Mouse (Mus musculus) thymus, postnatal 36 days (tissue): ENCODE measurements around the gene Syde2.
A peak's percentile ranks its signal among the peaks of the same experiment; 100 is the strongest.
"Not testable (repeated sequence)": the region's sequence is repeated elsewhere in the genome, so short reads cannot be mapped to it uniquely, and the experiment has no call there.

ENCODE experiments used
- DNase-seq, 2 experiments: peaks; one replicate each; pipeline ENCODE4 v3.0.0; 2022; ENCODE audit warnings: mixed read lengths in 2 of 2

Syde2 gene

DNA sequence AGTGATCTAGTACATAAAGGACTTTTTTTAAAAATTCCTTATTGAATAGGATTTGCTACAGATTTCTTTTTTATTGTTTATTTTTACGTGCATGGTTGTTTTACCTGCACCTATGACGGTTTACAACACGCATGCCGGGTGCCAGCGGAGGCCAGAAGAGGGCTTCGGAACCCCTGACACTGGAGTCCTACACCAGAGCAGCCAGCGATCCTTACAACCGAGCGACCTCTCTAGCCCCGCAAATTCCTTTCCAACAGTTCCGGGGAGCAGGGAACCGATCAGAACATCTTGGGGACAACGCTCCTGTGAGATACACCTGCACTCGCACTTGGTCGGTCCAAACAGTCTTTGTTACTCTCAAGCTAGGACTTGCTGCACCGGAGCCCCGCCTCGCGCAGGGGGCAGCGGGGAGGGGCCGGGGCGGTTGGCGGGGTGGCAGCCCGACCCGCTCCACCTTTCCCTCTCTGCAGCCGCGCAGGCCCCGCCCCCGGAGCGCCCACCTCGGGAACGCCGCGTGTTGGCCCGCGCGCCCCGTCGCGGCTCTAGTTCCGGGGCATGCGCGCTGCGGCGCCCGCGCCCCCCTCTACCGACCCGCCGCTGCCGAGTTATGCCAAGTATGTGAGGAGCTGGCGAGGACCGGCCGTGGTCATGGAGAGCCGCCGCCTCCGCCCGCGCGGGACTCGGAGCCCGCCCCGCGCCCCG, at the start of gene Syde2:
TSS of gene Syde2 (plus strand) at position 603 of the 702 bp plus-strand sequence.
- peak; percentile 89 to 91 for DNase-seq

DNA sequence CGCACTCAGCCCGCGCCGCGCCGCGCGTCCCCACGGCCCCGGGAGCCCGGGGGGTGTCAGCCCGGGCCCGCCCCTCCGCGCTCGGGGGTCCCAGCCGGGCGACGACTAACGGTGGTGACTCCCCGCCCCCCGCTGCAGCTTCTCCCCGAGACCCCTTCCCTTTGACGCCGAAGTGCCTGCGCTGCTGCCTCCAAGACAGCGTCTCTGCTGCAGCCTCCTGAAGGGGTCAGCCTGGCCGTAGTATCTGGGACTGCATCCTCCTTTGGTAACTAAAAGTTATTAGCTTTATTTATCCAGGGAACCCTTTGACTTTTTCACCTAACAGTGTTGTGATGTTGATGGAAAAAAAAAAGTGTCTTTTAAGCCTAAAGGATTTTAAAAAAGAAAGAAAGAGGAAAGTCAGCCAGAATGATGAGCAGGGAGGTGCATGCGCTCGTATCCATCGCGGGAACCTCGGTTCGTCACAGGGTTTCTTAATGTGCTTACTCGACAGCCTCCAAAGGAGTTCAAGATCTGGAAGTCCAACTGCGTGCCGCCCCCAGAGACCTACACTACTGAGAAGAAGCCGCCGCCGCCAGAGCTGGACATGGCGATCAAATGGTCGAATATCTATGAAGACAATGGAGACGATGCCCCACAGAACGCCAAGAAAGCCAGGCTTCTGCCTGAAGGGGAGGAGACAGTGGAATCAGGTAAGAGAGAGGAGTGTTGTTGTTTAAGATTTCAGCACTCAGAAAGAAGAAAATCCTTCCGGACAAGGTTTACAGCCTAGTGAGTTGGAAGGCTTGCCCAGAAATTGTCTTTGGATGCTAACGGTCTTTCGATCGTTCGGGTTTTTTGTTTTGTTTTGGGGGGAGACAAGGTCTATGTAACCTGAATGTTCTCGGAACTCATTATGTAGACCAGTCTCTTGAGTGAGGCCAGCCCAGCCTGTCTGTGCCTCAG, 49.0 kb upstream of the Syde2 start:
- DNase-seq, result peak in 1 of 2 experiments; percentile 57

- DNase-seq, result no peak
Measured at GRCm38 (mm10) chr3:145939402-145939801, 48.3 kb upstream of the Syde2 start.

GRCm38 (mm10) chr3:145939971-145940370, 47.7 kb upstream of the Syde2 start:
- no peak for DNase-seq

GRCm38 (mm10) chr3:145941971-145942370, 45.7 kb upstream of the Syde2 start:
- DNase-seq, result peak; percentile 47 to 55

GRCm38 (mm10) chr3:145944348-145944747, 43.3 kb upstream of the Syde2 start:
- DNase-seq, result no peak

- no peak for DNase-seq
Measured at GRCm38 (mm10) chr3:145945904-145946303, 41.8 kb upstream of the Syde2 start.

DNA sequence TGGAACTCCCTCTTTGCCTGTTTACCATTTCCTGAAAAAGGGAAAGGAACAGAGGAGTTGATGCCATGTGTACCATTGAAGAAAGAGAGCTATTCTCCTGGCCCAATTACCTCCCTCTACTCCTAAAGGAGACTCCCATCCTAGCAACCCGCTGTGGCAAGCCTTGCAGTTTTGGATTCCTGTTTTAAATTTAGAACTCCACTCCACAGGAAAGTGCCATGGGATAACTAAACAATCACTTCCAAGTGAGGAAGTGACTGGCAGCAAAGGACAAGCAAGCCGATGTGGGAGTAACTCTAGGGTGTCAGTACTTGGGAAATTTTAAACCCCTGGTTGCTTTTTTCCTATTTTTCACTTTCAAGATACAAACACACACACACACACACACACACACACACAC, 41.0 kb upstream of the Syde2 start:
- DNase-seq, result no peak

GRCm38 (mm10) chr3:145947539-145948204, 40.0 kb upstream of the Syde2 start:
- DNase-seq, result no peak

DNA sequence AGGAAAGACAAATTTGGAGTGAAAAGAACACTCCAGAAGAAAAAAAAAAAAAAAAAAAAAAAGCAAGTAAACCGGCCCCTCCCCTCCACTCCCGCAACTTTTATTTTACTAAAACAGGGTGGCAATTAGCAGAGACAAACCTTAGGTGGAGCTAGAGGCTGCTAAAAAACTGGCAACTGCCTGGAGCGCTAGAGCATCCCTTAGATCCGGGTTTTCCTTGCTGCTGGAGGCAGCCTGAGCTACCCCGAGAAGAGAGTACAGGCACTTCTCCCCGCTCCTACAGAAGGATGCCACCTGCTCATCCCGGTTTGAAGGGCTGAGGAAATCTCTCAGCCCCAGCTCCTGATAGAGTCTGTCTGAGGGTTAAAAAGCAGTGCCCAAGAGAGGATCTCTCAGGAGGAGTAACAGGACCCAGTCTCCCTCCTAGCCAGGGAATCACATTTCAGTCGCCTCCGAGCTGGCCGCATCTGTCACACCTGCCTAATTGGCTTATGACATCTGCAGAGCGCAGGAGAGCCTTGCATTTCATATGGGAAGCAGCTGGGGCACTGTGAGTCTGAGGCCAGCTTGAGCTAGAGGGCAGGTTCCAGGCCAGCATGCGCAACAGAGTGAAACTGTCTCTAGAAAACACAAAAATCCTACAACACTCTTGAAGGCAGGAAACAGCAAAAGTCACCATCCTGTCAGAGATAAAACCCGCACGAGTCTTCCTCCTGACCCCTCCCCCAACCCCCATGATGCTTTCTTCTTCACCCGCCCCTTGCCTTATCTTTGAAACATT, 37.4 kb upstream of the Syde2 start:
- peak; percentile 19 to 36 for DNase-seq

- DNase-seq, result no peak
Measured at GRCm38 (mm10) chr3:145950815-145951130, 36.9 kb upstream of the Syde2 start.

DNA sequence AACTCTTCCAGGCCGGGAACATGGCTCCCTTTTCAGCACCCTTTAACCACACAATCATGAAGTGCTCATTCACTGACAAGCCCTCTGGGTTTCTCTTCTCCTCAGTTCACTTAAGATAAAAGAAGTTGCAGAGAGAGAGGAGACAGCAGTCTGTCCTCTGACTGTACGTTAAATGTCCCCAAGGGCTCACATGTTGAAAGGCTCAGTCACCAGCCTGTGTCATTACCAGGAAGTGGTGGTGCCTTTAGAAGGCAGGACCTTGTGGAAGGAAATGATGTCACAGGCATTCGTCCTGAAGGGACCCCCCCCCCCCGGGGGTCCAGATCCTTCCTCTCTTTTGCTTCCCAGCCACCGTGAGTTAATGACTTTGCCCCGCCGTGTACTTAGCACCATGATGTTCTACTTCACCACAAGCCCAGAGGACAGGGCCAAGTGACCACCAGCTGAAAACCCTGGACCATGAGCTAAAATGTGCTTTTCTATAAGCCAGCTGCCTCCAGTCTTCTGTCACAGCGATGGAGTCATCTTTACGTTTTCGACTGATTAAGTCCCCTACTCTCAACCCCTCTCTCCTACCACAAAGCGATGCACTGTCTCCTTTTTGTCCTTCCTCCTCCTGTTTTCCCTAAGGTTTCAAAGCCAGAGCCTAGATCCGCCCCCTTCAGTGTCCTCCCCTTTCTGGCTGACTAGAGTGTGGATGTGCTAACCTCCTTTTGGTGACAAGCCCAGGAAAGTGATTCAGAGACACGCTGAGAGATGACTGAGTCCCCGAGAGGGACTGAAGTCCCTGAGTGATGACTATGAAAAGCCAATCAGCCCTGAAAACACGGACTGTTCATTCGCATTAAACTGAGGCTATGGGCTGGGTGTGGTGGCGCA, 36.1 kb upstream of the Syde2 start:
- DNase-seq, result no peak

DNA sequence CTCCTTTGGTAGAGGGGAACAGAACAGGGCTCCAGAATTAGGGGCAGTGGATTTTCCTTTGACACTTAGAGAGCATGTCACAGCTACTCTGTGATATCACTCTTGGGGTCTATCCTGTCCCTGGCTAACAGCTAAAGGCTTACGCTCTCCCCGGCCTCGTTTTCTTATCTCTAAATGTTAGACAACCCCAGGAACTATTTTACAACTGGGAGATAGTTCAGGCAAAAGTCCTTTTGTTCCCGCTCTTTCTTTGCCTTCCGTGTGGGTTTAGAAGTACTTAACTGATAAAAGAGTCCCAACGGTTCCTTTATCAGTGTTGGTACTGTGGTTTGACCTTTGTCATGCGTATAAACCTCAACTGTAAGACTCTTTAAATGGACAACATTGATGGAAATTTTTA, 34.7 kb upstream of the Syde2 start:
- no peak for DNase-seq

DNA sequence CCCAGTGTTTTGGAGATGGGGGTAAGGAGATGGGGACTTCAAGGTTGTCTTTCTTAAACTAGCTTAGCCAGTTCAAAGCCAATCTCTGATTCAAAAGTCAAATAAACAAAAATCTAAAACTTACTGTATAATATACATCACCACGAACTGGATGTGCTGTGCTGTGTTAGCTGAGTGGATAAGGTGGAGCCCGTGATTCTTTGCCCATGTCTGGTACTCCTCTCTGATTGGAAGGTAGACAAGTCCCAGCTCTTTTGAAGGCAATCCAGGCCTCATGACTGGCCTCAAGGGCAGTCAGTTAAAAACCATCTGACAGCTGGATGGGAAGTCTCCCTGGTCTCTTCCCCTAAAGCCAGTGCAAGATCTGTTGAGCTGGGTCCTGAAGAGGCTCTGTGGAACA, 34.3 kb upstream of the Syde2 start:
- no peak for DNase-seq

GRCm38 (mm10) chr3:145959824-145960223, 27.8 kb upstream of the Syde2 start:
- no peak for DNase-seq

DNA sequence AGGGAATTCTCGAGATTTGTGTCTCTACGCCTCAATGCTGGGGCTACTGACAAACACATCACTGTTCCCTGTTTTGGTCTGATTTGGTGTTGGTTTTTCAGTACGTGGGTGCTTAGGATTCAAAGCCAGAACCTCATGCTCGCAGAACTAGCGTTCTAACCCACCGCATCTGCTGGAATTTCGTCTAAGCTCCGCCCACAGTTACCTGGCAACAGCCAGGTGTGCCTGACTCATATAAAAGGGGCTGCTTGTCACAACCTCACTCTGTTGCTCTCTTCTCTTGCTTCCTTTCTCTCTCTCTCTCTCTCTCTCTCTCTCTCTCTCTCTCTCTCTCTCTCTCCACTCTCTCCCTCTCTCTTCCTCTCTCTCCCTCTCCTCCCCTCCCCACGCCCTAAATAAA, 25.3 kb upstream of the Syde2 start:
- DNase-seq, result no peak

GRCm38 (mm10) chr3:145963101-145964017, 24.3 kb upstream of the Syde2 start:
- DNase-seq, result no peak

- DNase-seq, result no peak
Measured at GRCm38 (mm10) chr3:145964018-145964387, 23.7 kb upstream of the Syde2 start.

DNA sequence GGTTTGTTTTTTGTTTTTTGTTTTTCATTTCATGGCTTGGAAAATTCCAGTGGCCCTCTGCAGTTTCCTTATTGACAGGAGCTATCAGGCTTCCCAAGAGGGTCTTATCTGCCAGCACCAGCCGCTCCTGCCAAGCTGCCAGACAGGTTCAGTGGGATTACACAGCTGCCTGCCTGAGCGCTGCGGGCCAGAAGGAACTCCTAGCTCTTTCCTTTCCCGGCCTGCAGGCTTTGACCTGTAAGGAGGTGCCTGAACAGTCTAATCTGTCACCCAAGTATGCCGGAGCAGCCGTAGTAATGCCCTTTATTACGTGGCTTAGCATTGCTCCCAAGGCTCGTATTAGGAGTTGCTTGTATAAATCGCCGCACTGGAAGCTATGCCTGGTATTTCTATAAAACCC, 23.2 kb upstream of the Syde2 start:
- no peak for DNase-seq

GRCm38 (mm10) chr3:145965583-145965982, 22.1 kb upstream of the Syde2 start:
- not testable (repeated sequence) for DNase-seq

DNA sequence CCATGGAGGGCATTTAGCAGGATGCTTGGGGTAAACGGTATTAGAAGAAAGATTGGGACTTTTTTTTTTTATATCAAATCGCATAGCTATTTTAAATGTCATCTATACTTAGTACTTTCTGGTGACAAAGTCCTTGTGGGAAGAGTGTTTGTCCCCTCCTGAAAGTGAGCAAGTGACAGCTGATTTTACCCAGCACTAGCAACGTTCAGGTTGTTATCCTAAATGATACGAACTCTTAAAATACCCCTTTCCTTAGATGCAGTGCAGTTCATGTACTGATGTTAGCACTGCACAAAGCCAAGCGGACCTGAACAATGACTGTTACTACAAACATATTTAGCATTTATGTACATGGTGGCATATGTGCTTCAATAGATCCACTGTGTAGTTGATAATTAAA, 20.9 kb upstream of the Syde2 start:
- no peak for DNase-seq
